Mouse (Mus musculus) olfactory bulb, adult 2 months (tissue): ENCODE data around the gene Psmd11.

Experiments used
- CTCF ChIP-seq: fragments of 200-500 bp; IDR thresholded peaks from 2 replicates; pipeline ENCODE4 v1.5.1; 2012; ENCODE audit warnings: low read depth, mild to moderate bottlenecking, low read length, moderate library complexity; ENCODE audit not compliant: insufficient read depth
- POLR2A ChIP-seq: fragments of 200-500 bp; IDR thresholded peaks from 2 replicates; pipeline ENCODE4 v1.6.1; 2012; ENCODE audit warnings: mild to moderate bottlenecking, low read depth, low read length, moderate library complexity; ENCODE audit not compliant: insufficient read depth

- no peak for TF ChIP-seq CTCF
- no peak for TF ChIP-seq POLR2A
Observed at GRCm38 (mm10) chr11:80449859-80450258, 21.4 kb downstream of the Psmd11 start.
